Mouse (Mus musculus) stomach, embryonic 16.5 days (tissue): ENCODE results near the gene Rnd2. TPM values are rescaled to one million over a fixed set of nuclear protein-coding genes. Genes with fewer than 3 reads are reported as not detected.
A peak's percentile ranks its signal among the peaks of the same experiment; 100 is the strongest.

Experiments
- ATAC-seq: fragments of 200-750 bp; cut with Nextera tagmentation; 2 replicates; pipeline ENCODE4 v1.8.0; 2017; ENCODE audit warnings: moderate number of reproducible peaks, moderate TSS enrichment; ENCODE audit not compliant: insufficient read depth, low FRiP score
- H3K27ac ChIP-seq: fragments of 300-500 bp; sonication (generic); 2 replicates; pipeline ENCODE4 v1.5.1; 2014; ENCODE audit warnings: low read length
- H3K27me3 ChIP-seq: fragments of 300-500 bp; sonication (generic); 2 replicates; pipeline ENCODE4 v1.6.1; 2014; ENCODE audit warnings: low read length, control low read depth, mixed read lengths; ENCODE audit not compliant: control insufficient read depth, insufficient read depth
- H3K36me3 ChIP-seq: fragments of 300-500 bp; sonication (generic); 2 replicates; pipeline ENCODE4 v1.6.1; 2014; ENCODE audit warnings: low read length; ENCODE audit not compliant: control insufficient read depth, insufficient read depth
- H3K4me1 ChIP-seq: fragments of 300-500 bp; sonication (generic); 2 replicates; pipeline ENCODE4 v1.6.1; 2014; ENCODE audit warnings: low read length, control low read depth, mixed read lengths; ENCODE audit not compliant: control insufficient read depth, insufficient read depth
- H3K4me2 ChIP-seq: fragments of 300-500 bp; sonication (generic); 2 replicates; pipeline ENCODE4 v1.6.1; 2014; ENCODE audit warnings: low read depth, low read length, mixed read lengths
- H3K4me3 ChIP-seq: fragments of 300-500 bp; sonication (generic); replicated peaks from 2 replicates; pipeline ENCODE4 v1.5.1; 2014; ENCODE audit warnings: mild to moderate bottlenecking, low read length
- H3K9ac ChIP-seq: fragments of 300-500 bp; sonication (generic); 2 replicates; pipeline ENCODE4 v1.6.1; 2014; ENCODE audit warnings: low read length
- H3K9me3 ChIP-seq: fragments of 300-500 bp; sonication (generic); replicated peaks from 2 replicates; pipeline ENCODE4 v1.6.1; 2016; ENCODE audit warnings: low read length, control low read depth; ENCODE audit not compliant: control insufficient read depth
- WGBS: fragments of 180-500 bp; shearing (Covaris S2); extraction: QIAGEN DNeasy Blood & Tissue Kit; methylation state at CpG from one replicate; pipeline ENCODE4 v1.1.7; 2014; 5-methylcytosine and 5-hydroxymethylcytosine counted together
- polyA plus RNA-seq: library from polyadenylated mRNA; unstranded; fragments of >200 nt; fragmentation: Nextera tagmentation; extraction: Ambion mirVana; gene quantifications from 2 replicates; pipeline ENCODE4 v1.2.1, GENCODE M21; 2015

Gene Rnd2
- polyA plus RNA-seq, 1 experiment from 2014 or later = 10.7 TPM

GRCm38 (mm10) chr11:101451536-101451935 lies 13.3 kb upstream of the Rnd2 start:
- no peak for ATAC-seq

GRCm38 (mm10) chr11:101452093-101452774 lies 12.6 kb upstream of the Rnd2 start:
- Histone ChIP-seq H3K27me3 (no peaks in the 10 kb centered on the region), H3K4me1 (peaks cover 14% of the 10 kb centered on the region; the same call in 1 of the 2 replicates), H3K4me3 (no peak overlapping the region), H3K9ac (no peak overlapping the region), H3K36me3 (no peaks in the 10 kb centered on the region), H3K27ac (no peak overlapping the region), H3K4me2 (no peak overlapping the region), H3K9me3 (no peaks in the 10 kb centered on the region)
- no peak for ATAC-seq
- WGBS = 61% methylated on average over 10 of the region's 10 CpGs

More at GRCm38 (mm10) chr11:101451536-101451935, 13.3 kb upstream of the Rnd2 start:
- WGBS = 85% methylated on average over 10 of the region's 10 CpGs
- no peaks in the 10 kb centered on the region for H3K9me3 ChIP-seq
- H3K27ac ChIP-seq = no peak overlapping the region
- no peak overlapping the region for H3K9ac ChIP-seq
- H3K4me2 ChIP-seq = no peak overlapping the region
- peaks cover 14% of the 10 kb centered on the region; the same call in 1 of the 2 replicates for H3K4me1 ChIP-seq
- no peaks in the 10 kb centered on the region for H3K27me3 ChIP-seq
- H3K4me3 ChIP-seq = no peak overlapping the region
- no peaks in the 10 kb centered on the region for H3K36me3 ChIP-seq

- H3K36me3 ChIP-seq = no peaks in the 10 kb centered on the region
- 65% methylated on average over 6 of the region's 6 CpGs for WGBS
- 0 out of 2 replicates have a peak overlapping the region, but pooled peaks have one; percentile 25 for H3K9ac ChIP-seq
- no peak overlapping the region for H3K4me2 ChIP-seq
- no peak overlapping the region for H3K4me3 ChIP-seq
- peak overlapping the region; percentile 6; the same call in 1 of the 2 replicates for H3K27ac ChIP-seq
- no peaks in the 10 kb centered on the region for H3K9me3 ChIP-seq
- peaks cover 18% of the 10 kb centered on the region for H3K4me1 ChIP-seq
- no peak for ATAC-seq
- no peaks in the 10 kb centered on the region for H3K27me3 ChIP-seq
Observed at GRCm38 (mm10) chr11:101454702-101455101, 10.1 kb upstream of the Rnd2 start.

- WGBS = 82% methylated on average over 7 of the region's 7 CpGs
- no peaks in the 10 kb centered on the region for H3K9me3 ChIP-seq
- no peak for ATAC-seq
- H3K9ac ChIP-seq = no peak overlapping the region
- no peak overlapping the region for H3K4me2 ChIP-seq
- H3K27me3 ChIP-seq = no peaks in the 10 kb centered on the region
- no peaks in the 10 kb centered on the region for H3K36me3 ChIP-seq
- no peak overlapping the region for H3K27ac ChIP-seq
- no peak overlapping the region for H3K4me3 ChIP-seq
- peaks cover 20% of the 10 kb centered on the region for H3K4me1 ChIP-seq
Observed at GRCm38 (mm10) chr11:101455627-101456026, 9.2 kb upstream of the Rnd2 start.

GRCm38 (mm10) chr11:101457631-101458030 lies 7.2 kb upstream of the Rnd2 start:
- no peaks in the 10 kb centered on the region for H3K27me3 ChIP-seq
- 0 out of 2 replicates have a peak, but pooled peaks cover 7% of the 10 kb centered on the region for H3K36me3 ChIP-seq
- H3K4me1 ChIP-seq = peaks cover 20% of the 10 kb centered on the region
- no peaks in the 10 kb centered on the region for H3K9me3 ChIP-seq
- no peak for ATAC-seq
- H3K4me3 ChIP-seq = no peak overlapping the region
- H3K27ac ChIP-seq = no peak overlapping the region
- H3K4me2 ChIP-seq = no peak overlapping the region
- H3K9ac ChIP-seq = no peak overlapping the region
- 85% methylated on average over 9 of the region's 9 CpGs for WGBS

- Histone ChIP-seq H3K36me3 (0 out of 2 replicates have a peak, but pooled peaks cover 7% of the 10 kb centered on the region), H3K9ac (no peak overlapping the region), H3K4me2 (no peak overlapping the region), H3K4me1 (peaks cover 26% of the 10 kb centered on the region), H3K4me3 (no peak overlapping the region), H3K27me3 (no peaks in the 10 kb centered on the region), H3K27ac (no peak overlapping the region), H3K9me3 (no peaks in the 10 kb centered on the region)
- 81% methylated on average over 12 of the region's 12 CpGs for WGBS
- no peak for ATAC-seq
Observed at GRCm38 (mm10) chr11:101458217-101458616, 6.6 kb upstream of the Rnd2 start.

GRCm38 (mm10) chr11:101459716-101460115 lies 5.1 kb upstream of the Rnd2 start:
- Histone ChIP-seq H3K9me3 (no peaks in the 10 kb centered on the region), H3K4me2 (no peak overlapping the region), H3K36me3 (0 out of 2 replicates have a peak, but pooled peaks cover 7% of the 10 kb centered on the region), H3K27ac (no peak overlapping the region; the same call in 1 of the 2 replicates), H3K27me3 (no peaks in the 10 kb centered on the region), H3K9ac (no peak overlapping the region), H3K4me3 (no peak overlapping the region), H3K4me1 (peaks cover 35% of the 10 kb centered on the region)
- 53% methylated on average over 6 of the region's 6 CpGs for WGBS
- 0 out of 2 replicates have a peak, but pooled peaks have one; percentile 6 for ATAC-seq

- Histone ChIP-seq H3K9ac (no peak overlapping the region), H3K4me1 (peaks cover 31% of the 10 kb centered on the region), H3K4me3 (no peak overlapping the region), H3K36me3 (0 out of 2 replicates have a peak, but pooled peaks cover 7% of the 10 kb centered on the region), H3K9me3 (no peaks in the 10 kb centered on the region), H3K27ac (no peak overlapping the region), H3K4me2 (no peak overlapping the region), H3K27me3 (no peaks in the 10 kb centered on the region)
- ATAC-seq = no peak
- 80% methylated on average over 15 of the region's 15 CpGs for WGBS
Observed at GRCm38 (mm10) chr11:101460321-101460720, 4.5 kb upstream of the Rnd2 start.

- 0 out of 2 replicates have a peak, but pooled peaks cover 7% of the 10 kb centered on the region for H3K36me3 ChIP-seq
- H3K4me2 ChIP-seq = no peak overlapping the region
- no peak for ATAC-seq
- H3K9ac ChIP-seq = no peak overlapping the region
- H3K9me3 ChIP-seq = no peaks in the 10 kb centered on the region
- WGBS = 82% methylated on average over 14 of the region's 14 CpGs
- H3K4me3 ChIP-seq = no peak overlapping the region
- peaks cover 34% of the 10 kb centered on the region for H3K4me1 ChIP-seq
- no peaks in the 10 kb centered on the region for H3K27me3 ChIP-seq
- no peak overlapping the region for H3K27ac ChIP-seq
Observed at GRCm38 (mm10) chr11:101462141-101462540, 2.7 kb upstream of the Rnd2 start.
